Mouse (Mus musculus) G1E (cell line): Measurements from ENCODE around the gene Pld3.

Source experiments
- CTCF ChIP-seq: IDR thresholded peaks from 2 replicates; pipeline ENCODE4 v1.5.1; 2012; ENCODE audit warnings: low read depth, low read length, inconsistent platforms, mixed read lengths
- GATA1 ChIP-seq: IDR thresholded peaks from 2 replicates; pipeline ENCODE4 v1.6.1; 2012; ENCODE audit warnings: borderline replicate concordance, low read length, inconsistent platforms, mixed read lengths
- TAL1 ChIP-seq: conservative IDR thresholded peaks from 2 replicates; pipeline ENCODE4 v1.6.1; 2012; ENCODE audit warnings: low read depth, low read length, inconsistent platforms, mixed read lengths

DNA sequence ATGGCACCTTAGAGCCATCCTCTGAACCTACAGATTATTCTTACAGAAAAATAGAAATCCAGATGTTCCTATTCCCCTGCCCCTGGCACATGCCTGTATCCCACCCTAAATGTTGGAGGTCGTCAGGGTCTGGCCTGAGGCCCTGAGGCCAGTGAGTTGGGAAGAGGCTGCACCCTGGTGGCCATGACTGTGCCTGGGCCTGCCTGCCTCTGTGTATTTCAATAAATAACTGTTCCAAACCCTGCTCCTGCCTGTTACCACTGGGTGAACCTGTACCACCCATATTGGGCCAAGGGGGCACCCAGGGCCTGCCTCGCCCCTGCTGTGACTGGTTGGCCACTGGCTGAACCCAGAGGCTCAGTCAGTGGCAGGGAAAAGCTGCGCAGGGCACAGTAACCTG, 22.1 kb downstream of the Pld3 start:
- TF ChIP-seq CTCF: no peak
- TF ChIP-seq TAL1: no peak
- TF ChIP-seq GATA1: no peak
